Mouse (Mus musculus) hindbrain, embryonic 11.5 days (tissue): ENCODE data around the gene Tyro3. TPM values are rescaled to one million over a fixed set of nuclear protein-coding genes. Genes with fewer than 3 reads are reported as not detected.

Source experiments
- ATAC-seq: fragments of 200-750 bp; cut with Nextera tagmentation; 2 replicates; pipeline ENCODE4 v1.8.0; 2017; ENCODE audit warnings: mild to moderate bottlenecking, moderate TSS enrichment, moderate library complexity; ENCODE audit not compliant: low FRiP score
- DNase-seq: peaks from one replicate; pipeline ENCODE4 v3.0.0-alpha.2; 2015; ENCODE audit warnings: low spot score
- H3K27ac ChIP-seq: fragments of 300-500 bp; sonication (generic); 2 replicates; pipeline ENCODE4 v1.5.1; 2014; ENCODE audit warnings: mild to moderate bottlenecking, low read depth, low read length
- H3K27me3 ChIP-seq: fragments of 300-500 bp; sonication (generic); 2 replicates; pipeline ENCODE4 v1.6.1; 2014; ENCODE audit warnings: mild to moderate bottlenecking, low read length, moderate library complexity, mixed read lengths; ENCODE audit not compliant: control insufficient read depth, insufficient read depth
- H3K36me3 ChIP-seq: fragments of 300-500 bp; sonication (generic); 2 replicates; pipeline ENCODE4 v1.6.1; 2014; ENCODE audit warnings: mild to moderate bottlenecking, low read length, moderate library complexity, mixed read lengths; ENCODE audit not compliant: control insufficient read depth, insufficient read depth
- H3K4me1 ChIP-seq: fragments of 300-500 bp; sonication (generic); replicated peaks from 2 replicates; pipeline ENCODE4 v1.6.1; 2014; ENCODE audit warnings: low read length, mixed read lengths; ENCODE audit not compliant: control insufficient read depth, insufficient read depth
- H3K4me2 ChIP-seq: fragments of 300-500 bp; sonication (generic); replicated peaks from 2 replicates; pipeline ENCODE4 v1.6.1; 2014; ENCODE audit warnings: mild to moderate bottlenecking, low read depth, low read length
- H3K4me3 ChIP-seq: fragments of 300-500 bp; sonication (generic); 2 replicates; pipeline ENCODE4 v1.5.1; 2014; ENCODE audit warnings: low read depth, low read length
- H3K9ac ChIP-seq: fragments of 300-500 bp; sonication (generic); 2 replicates; pipeline ENCODE4 v1.6.1; 2014; ENCODE audit warnings: low read depth, low read length
- H3K9me3 ChIP-seq: fragments of 300-500 bp; sonication (generic); 2 replicates; pipeline ENCODE4 v1.6.1; 2016; ENCODE audit warnings: low read length; ENCODE audit not compliant: control insufficient read depth
- whole genome bisulfite sequencing: fragments of 180-500 bp; shearing (Covaris S2); extraction: QIAGEN DNeasy Blood & Tissue Kit; methylation state at CpG from one replicate; pipeline ENCODE4 v1.1.7; 2014; 5-methylcytosine and 5-hydroxymethylcytosine counted together
- polyA plus RNA-seq: library from polyadenylated mRNA; unstranded; fragments of >200 nt; fragmentation: Nextera tagmentation; extraction: Ambion mirVana; gene quantifications from 2 replicates; pipeline ENCODE4 v1.2.1, GENCODE M21; 2014

The Tyro3 gene
- polyA plus RNA-seq, 1 experiment from 2014 or later = 16.6 TPM

DNA sequence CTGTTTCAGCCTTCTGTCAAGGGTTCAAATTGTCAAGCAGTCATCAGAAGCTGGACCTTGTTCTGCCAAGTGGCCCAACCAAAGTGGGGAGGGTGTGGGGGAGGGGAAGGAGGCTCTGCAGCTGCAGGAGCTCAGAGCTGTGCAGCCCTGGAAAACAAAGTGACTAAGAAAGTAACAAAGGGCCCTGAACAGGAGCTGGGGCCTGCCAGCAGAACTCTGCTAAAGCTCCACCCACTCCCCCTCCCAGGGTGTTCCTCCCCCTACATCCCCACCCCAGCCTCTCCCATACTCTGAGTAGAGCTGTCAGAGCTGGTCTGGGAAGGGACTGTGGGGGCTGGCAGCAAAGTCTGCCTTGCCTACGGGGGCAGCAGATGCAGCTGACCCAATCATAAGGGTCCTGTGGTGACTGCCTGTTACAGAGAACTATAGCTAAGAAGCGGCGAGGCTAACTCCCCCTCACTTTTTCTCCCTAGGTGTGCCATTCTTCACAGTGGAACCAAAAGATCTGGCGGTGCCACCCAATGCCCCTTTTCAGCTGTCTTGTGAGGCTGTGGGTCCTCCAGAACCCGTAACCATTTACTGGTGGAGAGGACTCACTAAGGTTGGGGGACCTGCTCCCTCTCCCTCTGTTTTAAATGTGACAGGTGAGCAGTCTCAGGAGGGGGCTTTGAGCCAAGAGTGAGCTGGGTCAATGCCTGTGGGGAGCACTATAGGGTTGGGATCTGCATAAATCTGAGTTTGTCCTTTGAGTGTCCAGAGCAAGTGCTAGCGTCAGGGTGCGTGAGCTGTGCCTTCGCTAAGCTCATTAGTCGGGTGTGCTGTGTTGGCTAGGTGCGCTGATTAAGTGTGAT is 5.5 kb downstream of the Tyro3 start:
- H3K4me2 ChIP-seq = peak overlapping the region; percentile 11; the same call in 1 of the 2 replicates

DNA sequence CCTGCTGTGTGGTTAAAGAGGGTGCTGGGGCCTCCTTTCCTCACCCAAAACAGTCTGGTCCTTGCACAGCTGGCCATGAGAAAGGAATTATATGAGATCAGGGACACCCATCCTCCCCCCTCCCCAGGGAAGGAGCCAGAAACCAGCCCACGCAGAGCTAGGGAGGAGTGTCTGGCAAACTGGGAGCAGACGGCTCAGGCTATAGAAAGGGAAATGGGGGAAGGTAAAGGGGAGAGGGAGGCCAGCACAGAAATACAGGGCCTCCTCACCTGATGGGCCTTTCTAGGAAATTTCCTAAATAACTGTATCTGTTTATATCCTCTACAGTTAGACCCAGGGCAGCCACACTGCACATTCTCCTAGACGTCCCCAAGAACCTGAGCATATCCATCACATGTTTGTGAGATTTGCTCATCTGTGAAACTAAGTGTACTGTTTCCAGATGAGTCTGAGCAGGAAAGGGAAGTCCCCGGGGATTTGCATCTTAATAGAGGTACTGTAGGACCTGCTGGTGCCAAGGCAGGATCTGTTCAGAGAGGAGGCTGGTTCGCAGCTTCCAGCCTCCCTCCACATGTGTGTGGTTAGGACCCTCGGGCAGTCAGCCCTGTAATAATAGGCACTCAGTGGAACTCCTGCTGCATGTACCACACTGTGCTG is 6.2 kb downstream of the Tyro3 start:
- ATAC-seq (peak; percentile 17; the same call in 1 of the 2 replicates), DNase-seq (peak; percentile 52)
- H3K4me2 ChIP-seq = no peak overlapping the region
- H3K9ac ChIP-seq = peak overlapping the region; percentile 32; the same call in 1 of the 2 replicates
- peak overlapping the region; percentile 48 for H3K27ac ChIP-seq
- 25% methylated on average over 6 of the region's 6 CpGs for WGBS
- H3K36me3 ChIP-seq = no peaks in the 10 kb centered on the region
- no peaks in the 10 kb centered on the region for H3K9me3 ChIP-seq
- H3K4me3 ChIP-seq = no peak overlapping the region
- peaks cover 24% of the 10 kb centered on the region for H3K4me1 ChIP-seq
- H3K27me3 ChIP-seq = 0 out of 2 replicates have a peak, but pooled peaks cover 9% of the 10 kb centered on the region

More for the DNA sequence above, 5.5 kb downstream of the Tyro3 start:
- H3K27ac ChIP-seq = peak overlapping the region; percentile 48
- 25% methylated on average over 10 of the region's 10 CpGs for WGBS
- peaks cover 24% of the 10 kb centered on the region for H3K4me1 ChIP-seq
- no peak overlapping the region for H3K4me3 ChIP-seq
- H3K27me3 ChIP-seq = 0 out of 2 replicates have a peak, but pooled peaks cover 9% of the 10 kb centered on the region
- H3K9ac ChIP-seq = peak overlapping the region; percentile 32; the same call in 1 of the 2 replicates
- DNase-seq (peak; percentile 68), ATAC-seq (peak; percentile 71)
- H3K36me3 ChIP-seq = no peaks in the 10 kb centered on the region
- H3K9me3 ChIP-seq = no peaks in the 10 kb centered on the region

DNA sequence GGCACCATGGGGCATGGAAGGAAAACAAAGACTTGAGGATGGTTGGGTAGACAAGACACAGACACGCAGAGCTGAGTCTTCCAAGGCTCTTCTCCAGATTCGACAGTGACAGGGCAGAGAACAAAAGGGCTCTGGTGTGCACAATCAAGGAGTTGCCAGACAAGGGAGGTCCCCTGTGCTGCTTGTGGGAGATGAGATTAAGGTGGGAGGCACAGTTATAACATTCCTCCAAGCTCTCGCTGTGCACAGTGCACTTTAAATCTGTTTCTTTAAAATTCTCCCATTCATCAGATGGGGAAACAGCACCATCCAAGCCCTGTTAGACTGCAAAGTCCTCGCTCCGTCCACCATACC is 6.7 kb downstream of the Tyro3 start:
- DNase-seq (no peak), ATAC-seq (no peak)
- Histone ChIP-seq H3K9me3 (no peaks in the 10 kb centered on the region), H3K27me3 (0 out of 2 replicates have a peak, but pooled peaks cover 6% of the 10 kb centered on the region), H3K4me2 (no peak overlapping the region), H3K9ac (0 out of 2 replicates have a peak overlapping the region, but pooled peaks have one; percentile 11), H3K4me1 (peaks cover 24% of the 10 kb centered on the region), H3K4me3 (no peak overlapping the region), H3K36me3 (no peaks in the 10 kb centered on the region), H3K27ac (peak overlapping the region; percentile 45; the same call in 1 of the 2 replicates)
- 25% methylated on average over 5 of the region's 5 CpGs for WGBS

DNA sequence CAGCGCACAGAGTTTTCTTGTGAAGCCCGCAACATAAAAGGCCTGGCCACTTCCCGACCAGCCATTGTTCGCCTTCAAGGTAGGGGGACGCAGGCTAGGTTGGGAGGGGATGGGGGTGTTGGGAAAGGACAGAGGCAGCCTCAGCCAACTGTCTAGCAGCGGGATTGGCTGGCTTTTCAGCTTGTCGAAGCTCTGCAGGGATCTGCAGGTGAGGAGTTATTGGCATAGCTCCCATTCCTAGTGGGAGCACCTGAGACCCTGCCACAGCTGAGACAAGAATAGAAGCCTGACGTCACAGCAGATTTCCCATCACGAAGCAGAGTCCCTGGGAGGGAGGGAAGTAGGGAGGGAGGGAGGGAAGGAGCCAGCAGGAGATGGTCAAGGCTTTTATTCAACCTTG is 7.2 kb downstream of the Tyro3 start:
- Histone ChIP-seq H3K4me3 (no peak overlapping the region), H3K9ac (0 out of 2 replicates have a peak overlapping the region, but pooled peaks have one; percentile 11), H3K27me3 (0 out of 2 replicates have a peak, but pooled peaks cover 3% of the 10 kb centered on the region), H3K4me2 (no peak overlapping the region), H3K36me3 (no peaks in the 10 kb centered on the region), H3K9me3 (no peaks in the 10 kb centered on the region), H3K27ac (no peak overlapping the region), H3K4me1 (peaks cover 24% of the 10 kb centered on the region)
- WGBS = 21% methylated on average over 9 of the region's 9 CpGs
- ATAC-seq = no peak
- no peak for DNase-seq

DNA sequence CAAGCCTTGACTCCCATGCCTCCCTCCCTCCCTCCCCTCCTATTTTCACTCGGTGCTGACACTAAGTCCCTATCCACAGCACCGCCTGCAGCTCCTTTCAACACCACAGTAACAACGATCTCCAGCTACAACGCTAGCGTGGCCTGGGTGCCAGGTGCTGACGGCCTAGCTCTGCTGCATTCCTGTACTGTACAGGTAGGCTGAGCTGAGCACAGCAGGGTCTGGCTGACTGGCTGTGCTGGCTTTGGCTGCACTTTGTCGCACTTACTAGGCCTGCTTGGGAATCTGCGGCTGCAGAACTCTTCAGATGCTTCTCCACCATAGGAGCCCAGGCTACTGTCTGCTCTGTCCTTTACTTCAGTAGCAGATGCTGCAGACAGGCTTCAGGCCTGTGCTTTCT is 8.0 kb downstream of the Tyro3 start:
- no peak overlapping the region for H3K4me3 ChIP-seq
- no peak overlapping the region for H3K27ac ChIP-seq
- no peak for DNase-seq
- 0 out of 2 replicates have a peak, but pooled peaks cover 3% of the 10 kb centered on the region for H3K27me3 ChIP-seq
- H3K9ac ChIP-seq = no peak overlapping the region
- H3K4me1 ChIP-seq = peaks cover 21% of the 10 kb centered on the region
- no peak overlapping the region for H3K4me2 ChIP-seq
- no peaks in the 10 kb centered on the region for H3K9me3 ChIP-seq
- no peak for ATAC-seq
- no peaks in the 10 kb centered on the region for H3K36me3 ChIP-seq
- WGBS = 40% methylated on average over 8 of the region's 8 CpGs

DNA sequence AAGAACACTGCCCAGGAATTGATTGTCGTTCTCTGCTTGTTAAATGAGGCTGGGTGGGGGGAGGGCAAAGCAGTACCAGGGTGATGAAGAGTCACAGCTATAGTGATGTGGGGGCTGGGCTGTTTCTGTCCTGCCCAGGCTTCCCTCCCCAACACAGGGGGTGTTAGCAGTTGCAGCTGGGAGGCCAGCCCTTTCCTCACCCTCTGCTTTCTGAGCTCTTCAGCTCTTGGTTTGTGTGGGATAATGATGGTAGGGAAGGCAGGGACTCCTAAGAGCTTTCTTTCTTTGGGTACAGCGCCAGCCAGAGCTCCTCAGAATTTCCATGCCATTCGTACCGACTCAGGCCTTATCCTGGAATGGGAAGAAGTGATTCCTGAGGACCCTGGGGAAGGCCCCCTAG is 10.9 kb downstream of the Tyro3 start:
- H3K9me3 ChIP-seq = no peaks in the 10 kb centered on the region
- no peak overlapping the region for H3K4me3 ChIP-seq
- 34% methylated on average over 4 of the region's 4 CpGs for WGBS
- no peak overlapping the region for H3K4me2 ChIP-seq
- H3K27me3 ChIP-seq = 0 out of 2 replicates have a peak, but pooled peaks cover 3% of the 10 kb centered on the region
- no peak for DNase-seq
- peaks cover 13% of the 10 kb centered on the region for H3K4me1 ChIP-seq
- H3K27ac ChIP-seq = no peak overlapping the region
- no peak overlapping the region for H3K9ac ChIP-seq
- no peak for ATAC-seq
- H3K36me3 ChIP-seq = no peaks in the 10 kb centered on the region

DNA sequence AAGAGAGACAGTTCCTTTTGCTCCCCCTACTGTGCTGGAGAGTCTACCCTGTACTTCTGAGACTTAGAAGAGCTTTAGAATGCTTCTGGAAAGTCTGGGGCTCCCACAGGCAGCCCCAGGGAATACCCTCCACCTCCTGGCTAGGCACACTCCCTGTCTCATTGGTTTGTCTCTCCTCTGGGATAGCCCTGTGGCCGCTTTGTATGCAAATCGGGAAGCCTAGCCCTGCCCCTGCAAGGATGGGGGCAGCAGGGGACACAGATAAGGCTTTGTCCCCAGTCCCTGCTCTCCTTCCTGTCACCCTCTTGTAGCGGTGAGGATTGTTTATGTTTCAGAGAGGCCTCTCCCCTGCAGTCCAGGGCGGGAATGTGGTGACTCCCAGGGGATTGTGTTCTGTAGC is 11.3 kb downstream of the Tyro3 start:
- ATAC-seq (no peak), DNase-seq (no peak)
- Histone ChIP-seq H3K27ac (no peak overlapping the region), H3K4me2 (no peak overlapping the region), H3K36me3 (no peaks in the 10 kb centered on the region), H3K27me3 (0 out of 2 replicates have a peak, but pooled peaks cover 3% of the 10 kb centered on the region), H3K4me1 (peaks cover 8% of the 10 kb centered on the region), H3K9me3 (no peaks in the 10 kb centered on the region), H3K9ac (peak overlapping the region; percentile 8; the same call in 1 of the 2 replicates), H3K4me3 (no peak overlapping the region)
- 38% methylated on average over 4 of the region's 4 CpGs for WGBS

DNA sequence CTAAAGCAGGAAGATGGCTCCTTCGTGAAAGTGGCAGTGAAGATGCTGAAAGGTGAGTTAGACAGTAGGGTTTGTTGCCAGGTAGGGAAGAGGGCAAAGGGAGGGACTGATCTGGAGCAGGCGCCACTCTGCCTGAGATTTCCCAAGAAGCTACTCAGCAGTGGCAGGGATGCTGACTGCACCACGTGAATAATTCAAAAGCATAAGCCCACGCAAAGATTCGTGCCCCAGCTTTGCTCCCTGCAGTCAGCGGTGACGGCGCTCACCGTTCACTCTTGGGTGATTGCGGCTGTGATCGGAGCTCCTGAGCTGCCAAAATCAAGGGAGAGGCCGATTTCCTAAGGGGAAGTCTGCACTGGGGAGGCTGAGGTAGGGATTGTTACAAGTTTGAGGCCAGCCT is 13.4 kb downstream of the Tyro3 start:
- Histone ChIP-seq H3K4me1 (no peaks in the 10 kb centered on the region), H3K27ac (no peak overlapping the region), H3K4me2 (no peak overlapping the region), H3K27me3 (no peaks in the 10 kb centered on the region), H3K36me3 (no peaks in the 10 kb centered on the region), H3K4me3 (no peak overlapping the region), H3K9ac (no peak overlapping the region), H3K9me3 (no peaks in the 10 kb centered on the region)
- WGBS = 83% methylated on average over 12 of the region's 12 CpGs
- no peak for ATAC-seq
- DNase-seq = no peak
